Mouse (Mus musculus) heart, embryonic 16.5 days (tissue): ENCODE measurements around the gene Rprd2. TPM values are rescaled to one million over a fixed set of nuclear protein-coding genes. Genes with fewer than 3 reads are reported as not detected.

Source experiments
- ATAC-seq: fragments of 200-750 bp; cut with Nextera tagmentation; replicated peaks from 2 replicates; pipeline ENCODE4 v1.8.0; 2017; ENCODE audit warnings: moderate number of reproducible peaks; ENCODE audit not compliant: insufficient read depth, low FRiP score; ENCODE audit errors: extremely low read depth
- H3K27ac ChIP-seq: fragments of 300-500 bp; sonication (generic); 2 replicates; pipeline ENCODE4 v1.5.1; 2014; ENCODE audit warnings: mild to moderate bottlenecking, low read length, control low read depth, moderate library complexity
- H3K27me3 ChIP-seq: fragments of 300-500 bp; sonication (generic); 2 replicates; pipeline ENCODE4 v1.6.1; 2014; ENCODE audit warnings: low read length, mixed read lengths; ENCODE audit not compliant: control insufficient read depth, insufficient read depth
- H3K36me3 ChIP-seq: fragments of 300-500 bp; sonication (generic); 2 replicates; pipeline ENCODE4 v1.6.1; 2014; ENCODE audit not compliant: control insufficient read depth, insufficient read depth
- H3K4me1 ChIP-seq: fragments of 300-500 bp; sonication (generic); 2 replicates; pipeline ENCODE4 v1.6.1; 2014; ENCODE audit warnings: low read length, mixed read lengths; ENCODE audit not compliant: control insufficient read depth, insufficient read depth
- H3K4me2 ChIP-seq: fragments of 300-500 bp; sonication (generic); 2 replicates; pipeline ENCODE4 v1.6.1; 2014; ENCODE audit warnings: low read depth, mild to moderate bottlenecking, control low read depth, low read length
- H3K4me3 ChIP-seq: fragments of 300-500 bp; sonication (generic); 2 replicates; pipeline ENCODE4 v1.5.1; 2014; ENCODE audit warnings: mild to moderate bottlenecking, control low read depth, low read length
- H3K9ac ChIP-seq: fragments of 300-500 bp; sonication (generic); 2 replicates; pipeline ENCODE4 v1.6.1; 2014; ENCODE audit warnings: low read length, control low read depth
- H3K9me3 ChIP-seq: fragments of 300-500 bp; sonication (generic); replicated peaks from 2 replicates; pipeline ENCODE4 v1.6.1; 2016; ENCODE audit warnings: low read length; ENCODE audit not compliant: control insufficient read depth
- WGBS: fragments of 180-500 bp; shearing (Covaris S2); extraction: QIAGEN DNeasy Blood & Tissue Kit; methylation state at CpG from one replicate; pipeline ENCODE4 v1.1.7; 2014; 5-methylcytosine and 5-hydroxymethylcytosine counted together
- polyA plus RNA-seq: library from polyadenylated mRNA; unstranded; fragments of >200 nt; fragmentation: Nextera tagmentation; extraction: Ambion mirVana; gene quantifications from 2 replicates; pipeline ENCODE4 v1.2.1, GENCODE M21; 2015

Rprd2 gene
- polyA plus RNA-seq, 1 experiment from 2014 or later = 17.9 TPM

DNA sequence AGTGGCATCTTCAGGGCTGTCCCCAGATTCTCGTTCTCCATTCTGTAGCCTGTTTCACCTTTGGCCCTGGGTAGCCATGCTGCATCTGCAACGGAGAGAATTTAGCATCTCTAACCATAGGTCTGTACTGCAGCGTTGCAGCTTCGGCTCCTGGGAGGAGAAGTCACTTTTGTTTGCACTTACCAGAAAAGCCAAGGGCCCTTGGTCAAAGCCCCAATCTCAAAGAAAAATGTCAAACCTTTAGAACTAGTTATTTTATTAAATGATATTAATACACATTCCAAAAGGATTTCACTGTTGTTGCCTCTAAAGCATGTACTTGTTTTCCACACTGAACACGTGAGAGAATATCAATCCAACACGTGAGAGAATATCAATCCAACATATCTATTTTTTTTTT, 58.6 kb downstream of the Rprd2 start, which contains the start of gene Tars2:
Gene Tars2 (minus strand): TSS at position 101 of the 400 bp plus-strand sequence.
- no peaks in the 10 kb centered on the region for H3K9me3 ChIP-seq
- no peak for ATAC-seq
- no peak within 1 kb of the TSS for H3K27ac ChIP-seq
- 79% methylated on average over 6 of the region's 6 CpGs for WGBS
- H3K9ac ChIP-seq = no peak within 1 kb of the TSS
- no peak within 1 kb of the TSS for H3K4me2 ChIP-seq
- H3K4me3 ChIP-seq = no peak within 1 kb of the TSS
- H3K4me1 ChIP-seq = no peaks in the 10 kb centered on the region
- H3K27me3 ChIP-seq = no peaks in the 10 kb centered on the region
- H3K36me3 ChIP-seq = peaks cover 13% of the 10 kb centered on the region

DNA sequence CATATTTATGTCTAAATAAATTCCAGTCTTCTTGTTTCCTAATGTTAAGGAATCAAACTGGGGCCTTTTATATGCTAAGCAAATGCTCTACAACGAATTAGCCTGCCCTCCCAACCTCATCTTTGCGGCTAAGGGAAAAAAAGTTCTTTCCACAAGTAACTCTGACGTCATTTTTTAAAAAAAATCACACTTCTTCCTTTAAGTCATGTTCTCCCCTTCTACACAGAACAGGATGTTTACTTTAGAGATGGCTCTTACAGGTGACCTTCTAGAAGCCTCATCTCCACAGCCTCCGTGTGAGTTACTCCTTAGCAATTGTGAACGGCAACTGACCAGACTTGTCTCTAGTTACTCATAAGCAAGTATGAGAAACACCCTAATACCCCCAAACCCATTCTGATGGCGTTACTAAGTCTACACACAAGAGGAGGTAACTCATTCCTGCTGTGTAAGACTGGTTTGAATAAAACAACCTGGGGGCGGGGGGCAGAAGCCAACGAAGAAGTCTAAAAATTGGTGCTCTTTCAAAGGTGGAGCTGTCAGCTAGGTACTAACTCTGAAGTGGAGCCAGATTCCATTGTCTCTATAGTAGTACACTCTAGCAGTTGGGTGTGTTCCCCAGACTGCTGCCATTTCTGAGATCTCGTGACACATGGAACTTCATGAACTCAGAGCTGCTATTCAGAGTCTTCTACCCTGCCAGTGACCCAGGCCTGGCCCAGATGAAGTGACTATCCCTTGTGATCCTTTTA, 60.0 kb downstream of the Rprd2 start:
- Histone ChIP-seq H3K9me3 (no peaks in the 10 kb centered on the region), H3K27me3 (no peaks in the 10 kb centered on the region), H3K9ac (no peak overlapping the region), H3K36me3 (peaks cover 2% of the 10 kb centered on the region; the same call in 1 of the 2 replicates), H3K4me2 (no peak overlapping the region), H3K27ac (no peak overlapping the region), H3K4me3 (no peak overlapping the region), H3K4me1 (peaks cover 6% of the 10 kb centered on the region)
- no peak for ATAC-seq
- WGBS = 42% methylated on average over 9 of the region's 9 CpGs

DNA sequence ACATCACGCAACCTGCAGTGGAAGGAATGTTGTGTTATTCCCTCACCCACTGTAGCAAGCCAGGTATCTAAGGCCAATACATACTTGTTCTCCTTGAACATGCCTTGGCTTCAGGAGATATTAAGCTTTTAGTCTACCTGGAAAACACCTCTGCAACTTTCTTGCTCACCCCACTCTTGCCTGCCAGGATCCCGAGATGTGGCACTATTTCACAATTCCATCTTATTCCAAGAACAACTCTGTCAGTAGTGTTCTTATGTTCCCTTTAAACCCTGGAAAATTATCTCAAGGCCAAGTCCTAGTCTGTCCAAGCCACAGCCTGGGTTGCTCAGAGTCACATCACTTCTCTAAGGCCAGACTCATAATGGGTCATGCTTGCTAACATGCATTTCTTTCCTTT, 61.9 kb downstream of the Rprd2 start:
- H3K9ac ChIP-seq = no peak overlapping the region
- H3K9me3 ChIP-seq = no peaks in the 10 kb centered on the region
- peaks cover 5% of the 10 kb centered on the region for H3K36me3 ChIP-seq
- no peaks in the 10 kb centered on the region for H3K27me3 ChIP-seq
- no peak overlapping the region for H3K27ac ChIP-seq
- ATAC-seq = no peak
- peaks cover 6% of the 10 kb centered on the region for H3K4me1 ChIP-seq
- 83% methylated on average over 2 of the region's 2 CpGs for WGBS
- no peak overlapping the region for H3K4me3 ChIP-seq
- H3K4me2 ChIP-seq = no peak overlapping the region

DNA sequence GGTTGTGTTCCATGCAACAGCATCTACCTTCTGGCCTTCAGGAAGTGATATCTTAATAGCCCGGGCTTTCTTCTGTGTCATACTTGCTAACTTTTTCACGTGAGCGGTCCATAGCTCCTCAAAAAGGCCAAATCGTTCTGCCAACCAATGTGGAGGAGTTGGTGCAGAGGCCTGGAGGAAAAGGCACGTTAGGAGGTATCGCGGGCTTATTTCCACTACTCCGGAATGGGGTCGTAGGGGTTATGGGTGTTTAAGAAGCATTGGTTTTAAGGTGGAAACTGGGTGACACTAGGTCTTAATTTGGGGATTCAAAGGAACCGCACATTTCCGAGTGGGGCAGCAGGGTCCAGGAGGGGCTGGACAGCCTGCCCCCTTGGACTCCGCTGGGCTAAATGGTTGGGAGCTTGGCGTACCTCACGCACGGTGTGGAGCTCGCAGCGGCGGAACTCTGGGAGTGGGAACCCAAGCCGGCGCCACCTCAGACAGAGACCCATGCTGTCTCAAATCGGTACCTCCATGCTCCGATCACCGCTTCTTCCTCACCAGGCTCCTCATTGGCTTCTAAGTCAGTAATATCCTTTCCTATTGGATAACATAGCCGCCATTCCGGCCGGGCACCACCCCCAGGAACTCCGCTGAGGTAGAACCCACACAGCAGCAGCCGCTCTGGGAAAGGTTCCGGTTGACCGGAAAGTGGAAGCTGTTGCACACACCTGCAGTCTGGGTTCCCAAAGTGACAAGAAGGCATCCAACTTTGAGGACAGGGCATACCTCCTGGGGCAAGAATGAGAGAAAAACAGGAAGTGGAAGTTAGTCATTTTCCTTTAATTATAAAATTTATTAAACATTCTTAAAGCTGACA, 64.1 kb downstream of the Rprd2 start:
- Histone ChIP-seq H3K36me3 (peaks cover 21% of the 10 kb centered on the region), H3K9ac (peak overlapping the region; percentile 87), H3K4me1 (peaks cover 6% of the 10 kb centered on the region), H3K9me3 (no peaks in the 10 kb centered on the region), H3K4me2 (peak overlapping the region; percentile 93), H3K27me3 (no peaks in the 10 kb centered on the region), H3K4me3 (peak overlapping the region; percentile 95), H3K27ac (peak overlapping the region; percentile 69)
- under 1% methylated on average over 30 of the region's 30 CpGs for WGBS
- ATAC-seq = peak; percentile 97

DNA sequence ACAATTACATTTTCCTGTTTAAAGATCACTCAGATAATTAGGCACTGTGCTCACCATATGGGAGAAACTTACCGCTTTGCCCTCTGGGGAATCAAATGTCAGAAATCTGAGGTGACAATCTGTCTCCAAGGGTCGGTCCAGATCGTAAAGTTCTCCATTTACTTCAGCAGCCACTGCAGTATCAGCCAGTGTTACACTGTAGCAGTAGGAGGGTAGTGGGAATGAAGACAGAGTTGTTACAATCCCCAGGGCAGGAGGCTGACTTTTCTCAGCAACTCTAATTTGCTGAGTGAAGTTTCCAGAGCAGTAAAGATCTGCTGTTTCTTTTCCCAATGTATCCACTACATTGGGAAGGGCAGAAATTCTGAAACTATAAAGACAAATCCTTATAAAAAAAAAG, 65.7 kb downstream of the Rprd2 start:
- Histone ChIP-seq H3K36me3 (peaks cover 32% of the 10 kb centered on the region), H3K9me3 (no peaks in the 10 kb centered on the region), H3K27ac (no peak overlapping the region), H3K9ac (no peak overlapping the region), H3K4me3 (no peak overlapping the region), H3K4me2 (no peak overlapping the region), H3K4me1 (peaks cover 6% of the 10 kb centered on the region), H3K27me3 (no peaks in the 10 kb centered on the region)
- ATAC-seq = no peak
- WGBS = 88% methylated on average over 3 of the region's 3 CpGs

DNA sequence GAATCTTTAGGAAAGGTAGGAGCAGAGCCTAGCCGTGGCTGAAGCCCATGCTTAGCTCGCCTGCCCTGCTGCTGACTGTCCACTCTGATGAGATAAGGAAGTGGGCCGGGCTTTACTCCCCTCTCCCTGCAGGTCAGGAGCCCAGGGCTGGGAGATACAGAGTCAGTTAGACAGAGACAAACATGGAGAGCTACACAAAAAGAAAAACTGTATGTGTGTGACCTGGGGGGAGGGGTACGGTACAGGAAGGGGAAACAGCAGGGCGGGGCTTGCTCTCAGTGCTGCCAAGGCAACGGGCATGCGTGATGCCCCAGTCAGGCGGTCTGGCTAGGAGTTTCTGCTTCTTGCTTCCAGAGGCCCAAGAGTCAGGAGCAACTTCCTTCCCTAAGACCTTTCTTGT, 78.3 kb downstream of the Rprd2 start:
- peak; percentile 49 for ATAC-seq
- 24% methylated on average over 8 of the region's 8 CpGs for WGBS
- Histone ChIP-seq H3K9me3 (no peaks in the 10 kb centered on the region), H3K27ac (peak overlapping the region; percentile 93), H3K9ac (peak overlapping the region; percentile 57), H3K36me3 (peaks cover 22% of the 10 kb centered on the region), H3K4me3 (peak overlapping the region; percentile 30), H3K4me1 (peaks cover 40% of the 10 kb centered on the region), H3K4me2 (peak overlapping the region; percentile 56), H3K27me3 (no peaks in the 10 kb centered on the region)

DNA sequence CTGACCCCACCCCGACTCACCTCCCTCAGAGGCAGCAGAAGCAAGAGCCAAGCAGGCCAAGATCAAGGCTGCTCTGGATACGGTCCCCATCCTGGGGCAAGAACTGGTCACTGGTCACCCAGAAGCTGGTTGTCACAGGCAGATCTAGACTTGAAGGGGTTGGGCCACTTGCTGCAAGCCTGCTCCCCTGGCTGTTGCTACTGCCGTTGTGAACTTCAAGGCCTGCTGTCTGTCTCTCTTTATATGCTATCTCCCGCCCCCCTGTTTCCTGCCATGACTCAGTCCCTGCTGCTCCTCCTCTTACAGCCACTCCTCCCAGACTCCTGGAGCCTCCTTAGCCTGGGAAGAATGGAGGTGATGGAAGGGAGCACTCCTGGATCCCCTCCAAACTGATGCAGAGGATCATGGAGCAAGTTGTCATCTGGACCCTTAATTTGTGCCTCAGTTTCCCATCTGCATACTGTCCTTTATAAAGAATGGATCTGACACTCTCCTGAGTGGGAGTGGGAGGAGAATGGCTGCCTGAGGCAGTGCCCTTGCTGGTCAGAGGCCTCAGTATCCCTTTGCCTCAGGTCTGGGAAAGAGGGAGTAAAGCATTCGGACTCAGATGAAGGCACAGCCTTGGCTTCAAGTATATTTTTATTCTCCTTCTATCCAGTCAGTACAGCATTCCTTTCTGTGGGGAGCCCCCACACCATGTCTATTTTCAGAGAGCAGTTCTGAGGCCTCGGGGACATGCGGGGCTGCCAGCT, 79.1 kb downstream of the Rprd2 start, which contains the start of gene Ecm1:
Gene Ecm1 (minus strand): TSS at position 217 of the 752 bp plus-strand sequence.
- H3K9me3 ChIP-seq = no peaks in the 10 kb centered on the region
- H3K9ac ChIP-seq = peak within 1 kb of the TSS; percentile 57
- no peaks in the 10 kb centered on the region for H3K27me3 ChIP-seq
- peaks cover 19% of the 10 kb centered on the region for H3K36me3 ChIP-seq
- H3K27ac ChIP-seq = peak within 1 kb of the TSS; percentile 93
- peak within 1 kb of the TSS; percentile 56 for H3K4me2 ChIP-seq
- peak; percentile 63 for ATAC-seq
- 32% methylated on average over 7 of the region's 7 CpGs for whole genome bisulfite sequencing
- H3K4me3 ChIP-seq = peak within 1 kb of the TSS; percentile 30
- H3K4me1 ChIP-seq = peaks cover 40% of the 10 kb centered on the region

DNA sequence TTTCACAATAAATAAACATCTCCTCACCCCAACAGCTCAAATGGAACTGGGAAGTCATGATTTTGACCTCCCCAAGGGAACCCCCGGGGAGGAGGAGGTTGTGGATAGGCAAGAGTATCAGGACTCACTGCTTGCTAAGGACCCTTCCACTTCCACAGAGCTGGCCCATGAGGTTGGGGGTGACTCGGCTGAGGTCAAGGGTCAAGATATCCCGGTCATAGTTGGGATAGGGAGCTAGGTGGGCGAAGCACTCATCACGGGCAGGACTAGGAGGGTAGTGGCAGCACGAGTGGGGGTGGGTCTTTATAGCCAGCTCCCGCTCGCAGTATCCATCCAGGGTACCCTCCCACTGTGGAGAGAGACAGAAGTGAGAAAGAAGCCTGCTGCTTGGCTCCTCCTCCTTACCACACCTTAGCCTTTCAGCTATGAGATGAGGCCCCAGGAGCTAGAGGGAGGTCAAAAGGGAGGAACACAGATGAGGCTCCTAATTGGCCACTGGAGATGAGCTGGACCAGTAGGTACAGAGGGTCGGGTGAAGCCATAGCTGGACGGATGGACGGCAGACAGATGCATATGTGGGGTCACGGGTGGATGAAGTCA, 83.5 kb downstream of the Rprd2 start:
- Histone ChIP-seq H3K27ac (no peak overlapping the region), H3K9ac (no peak overlapping the region), H3K4me2 (no peak overlapping the region), H3K36me3 (peaks cover 6% of the 10 kb centered on the region), H3K27me3 (no peaks in the 10 kb centered on the region), H3K4me1 (peaks cover 42% of the 10 kb centered on the region), H3K9me3 (no peaks in the 10 kb centered on the region), H3K4me3 (no peak overlapping the region)
- ATAC-seq = no peak
- WGBS = 84% methylated on average over 12 of the region's 12 CpGs
